Mouse (Mus musculus): ENCODE data around the gene Shank2.

DNA sequence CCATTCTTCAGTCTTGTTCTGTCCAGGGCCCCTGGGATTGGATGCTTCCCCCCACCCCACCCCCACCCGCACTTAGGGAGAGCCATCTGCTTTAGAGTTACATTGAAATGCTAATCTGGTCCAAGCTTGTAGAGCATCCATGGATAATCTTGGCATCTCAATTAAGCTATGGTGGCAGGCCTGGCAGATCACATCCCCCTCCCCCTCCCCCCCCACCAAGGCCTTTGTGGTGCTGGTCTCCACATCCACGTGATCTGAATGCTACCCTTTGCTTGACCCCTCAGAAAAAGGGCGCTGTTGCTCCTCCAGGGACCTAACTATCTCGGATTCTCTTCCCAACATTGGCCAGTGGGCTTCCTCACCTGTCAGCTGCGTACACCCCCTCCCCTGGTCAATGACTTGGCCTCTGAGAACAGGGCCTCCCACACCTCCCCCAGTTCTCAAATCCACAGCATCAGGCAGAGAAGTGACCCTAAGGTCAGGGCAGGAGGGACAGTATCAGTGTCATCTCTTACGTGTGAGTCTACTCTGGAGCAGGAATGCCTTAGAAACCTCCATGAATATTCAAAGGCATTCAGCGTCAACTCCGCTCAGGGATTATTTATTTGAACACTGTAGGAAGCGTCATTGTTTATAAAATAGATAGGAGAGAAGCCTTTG is 104.8 kb downstream of the Shank2 start:
- TF ChIP-seq ZC3H11A (IDR thresholded peaks at IDR 0.05; ENCODE audit: borderline replicate concordance, low read depth, low read length): no peak
- no peak for TF ChIP-seq CHD2 (IDR thresholded peaks at IDR 0.05; ENCODE audit: low read depth, low read length)
- no peak for TF ChIP-seq HCFC1 (IDR thresholded peaks at IDR 0.05; ENCODE audit: borderline replicate concordance, insufficient read depth, low read length)
- no peak for TF ChIP-seq ZNF384 (IDR thresholded peaks at IDR 0.05; ENCODE audit: low read depth, low read length)
- no peak for TF ChIP-seq MAFK (IDR thresholded peaks at IDR 0.05; ENCODE audit: insufficient read depth, low read depth, low read length)
